Mouse (Mus musculus) heart, embryonic 16.5 days (tissue): Measurements from ENCODE around the gene Cphx2. TPM values are rescaled to one million over a fixed set of nuclear protein-coding genes. Genes with fewer than 3 reads are reported as not detected.
"Not testable (repeated sequence)": the region's sequence is repeated elsewhere in the genome, so short reads cannot be mapped to it uniquely, and the experiment has no call there.

ENCODE experiments used
- ATAC-seq: fragments of 200-750 bp; cut with Nextera tagmentation; replicated peaks from 2 replicates; pipeline ENCODE4 v1.8.0; 2017; ENCODE audit warnings: moderate number of reproducible peaks; ENCODE audit not compliant: insufficient read depth, low FRiP score; ENCODE audit errors: extremely low read depth
- H3K27ac ChIP-seq: fragments of 300-500 bp; sonication (generic); 2 replicates; pipeline ENCODE4 v1.5.1; 2014; ENCODE audit warnings: mild to moderate bottlenecking, low read length, control low read depth, moderate library complexity
- H3K27me3 ChIP-seq: fragments of 300-500 bp; sonication (generic); 2 replicates; pipeline ENCODE4 v1.6.1; 2014; ENCODE audit warnings: low read length, mixed read lengths; ENCODE audit not compliant: control insufficient read depth, insufficient read depth
- H3K36me3 ChIP-seq: fragments of 300-500 bp; sonication (generic); 2 replicates; pipeline ENCODE4 v1.6.1; 2014; ENCODE audit not compliant: control insufficient read depth, insufficient read depth
- H3K4me1 ChIP-seq: fragments of 300-500 bp; sonication (generic); 2 replicates; pipeline ENCODE4 v1.6.1; 2014; ENCODE audit warnings: low read length, mixed read lengths; ENCODE audit not compliant: control insufficient read depth, insufficient read depth
- H3K4me2 ChIP-seq: fragments of 300-500 bp; sonication (generic); 2 replicates; pipeline ENCODE4 v1.6.1; 2014; ENCODE audit warnings: low read depth, mild to moderate bottlenecking, control low read depth, low read length
- H3K4me3 ChIP-seq: fragments of 300-500 bp; sonication (generic); 2 replicates; pipeline ENCODE4 v1.5.1; 2014; ENCODE audit warnings: mild to moderate bottlenecking, control low read depth, low read length
- H3K9ac ChIP-seq: fragments of 300-500 bp; sonication (generic); 2 replicates; pipeline ENCODE4 v1.6.1; 2014; ENCODE audit warnings: low read length, control low read depth
- H3K9me3 ChIP-seq: fragments of 300-500 bp; sonication (generic); replicated peaks from 2 replicates; pipeline ENCODE4 v1.6.1; 2016; ENCODE audit warnings: low read length; ENCODE audit not compliant: control insufficient read depth
- WGBS: fragments of 180-500 bp; shearing (Covaris S2); extraction: QIAGEN DNeasy Blood & Tissue Kit; methylation state at CpG from one replicate; pipeline ENCODE4 v1.1.7; 2014; 5-methylcytosine and 5-hydroxymethylcytosine counted together
- polyA plus RNA-seq: library from polyadenylated mRNA; unstranded; fragments of >200 nt; fragmentation: Nextera tagmentation; extraction: Ambion mirVana; gene quantifications from 2 replicates; pipeline ENCODE4 v1.2.1, GENCODE M21; 2015

Cphx2 gene
- not detected in 2 replicates for polyA plus RNA-seq

- not testable (repeated sequence) for H3K27me3 ChIP-seq, H3K27ac ChIP-seq, H3K36me3 ChIP-seq, H3K4me3 ChIP-seq, H3K4me1 ChIP-seq, H3K9me3 ChIP-seq, H3K9ac ChIP-seq, ATAC-seq, H3K4me2 ChIP-seq
- no CpG with 5 or more reads among the region's 6 CpGs for WGBS
These were observed at the start of gene Cphx2 for GRCm38 (mm10) chr14:26081216-26081615. Cphx2 (plus strand) TSS chr14:26081516.

- H3K36me3 ChIP-seq, H3K27ac ChIP-seq, H3K27me3 ChIP-seq, H3K4me3 ChIP-seq, H3K4me1 ChIP-seq, H3K4me2 ChIP-seq, ATAC-seq, H3K9ac ChIP-seq, H3K9me3 ChIP-seq: not testable (repeated sequence)
- WGBS, result no CpG with 5 or more reads among the region's 3 CpGs
These were observed 47.0 kb upstream of the Cphx2 start for GRCm38 (mm10) chr14:26034364-26034763.

- H3K4me2 ChIP-seq, H3K27me3 ChIP-seq, H3K9me3 ChIP-seq, H3K27ac ChIP-seq, H3K4me1 ChIP-seq, H3K36me3 ChIP-seq, H3K9ac ChIP-seq, H3K4me3 ChIP-seq, ATAC-seq: not testable (repeated sequence)
- WGBS, result no CpG with 5 or more reads among the region's 6 CpGs
These were observed 45.9 kb upstream of the Cphx2 start for GRCm38 (mm10) chr14:26035439-26035838.

GRCm38 (mm10) chr14:26042611-26043010 is 38.7 kb upstream of the Cphx2 start, which contains the start of gene Gm9780:
Gm9780 (minus strand) TSS chr14:26042711.
- not testable (repeated sequence) for H3K4me1 ChIP-seq, H3K9ac ChIP-seq, H3K9me3 ChIP-seq, H3K4me3 ChIP-seq, H3K27ac ChIP-seq, H3K27me3 ChIP-seq, H3K4me2 ChIP-seq, ATAC-seq, H3K36me3 ChIP-seq
- WGBS, result no CpG with 5 or more reads among the region's 26 CpGs

- H3K27ac ChIP-seq, H3K4me3 ChIP-seq, H3K4me1 ChIP-seq, H3K27me3 ChIP-seq, H3K9ac ChIP-seq, H3K9me3 ChIP-seq, H3K36me3 ChIP-seq, ATAC-seq, H3K4me2 ChIP-seq: not testable (repeated sequence)
- WGBS, result no CpG with 5 or more reads among the region's 5 CpGs
These were observed 36.3 kb upstream of the Cphx2 start for GRCm38 (mm10) chr14:26045007-26045406.

- H3K9me3 ChIP-seq, H3K27me3 ChIP-seq, H3K9ac ChIP-seq, ATAC-seq, H3K4me2 ChIP-seq, H3K36me3 ChIP-seq, H3K4me3 ChIP-seq, H3K4me1 ChIP-seq, H3K27ac ChIP-seq: not testable (repeated sequence)
- no CpG with 5 or more reads among the region's 8 CpGs for WGBS
These were observed 34.3 kb upstream of the Cphx2 start for GRCm38 (mm10) chr14:26047026-26047425.

- ATAC-seq, H3K36me3 ChIP-seq, H3K9me3 ChIP-seq, H3K9ac ChIP-seq, H3K4me2 ChIP-seq, H3K4me3 ChIP-seq, H3K4me1 ChIP-seq, H3K27ac ChIP-seq, H3K27me3 ChIP-seq: not testable (repeated sequence)
- no CpG with 5 or more reads among the region's 9 CpGs for WGBS
These were observed 32.5 kb upstream of the Cphx2 start for GRCm38 (mm10) chr14:26048767-26049166.

GRCm38 (mm10) chr14:26058184-26058583 is 23.1 kb upstream of the Cphx2 start:
- H3K4me1 ChIP-seq, H3K36me3 ChIP-seq: not testable (repeated sequence)
- WGBS, result no CpG with 5 or more reads among the region's 3 CpGs

GRCm38 (mm10) chr14:26059362-26059761 is 22.0 kb upstream of the Cphx2 start:
- not testable (repeated sequence) for H3K27ac ChIP-seq, H3K27me3 ChIP-seq, H3K9ac ChIP-seq, ATAC-seq, H3K9me3 ChIP-seq, H3K4me2 ChIP-seq, H3K36me3 ChIP-seq, H3K4me3 ChIP-seq, H3K4me1 ChIP-seq
- no CpG with 5 or more reads among the region's 6 CpGs for WGBS

More at GRCm38 (mm10) chr14:26058184-26058583, 23.1 kb upstream of the Cphx2 start:
- H3K9me3 ChIP-seq, H3K4me2 ChIP-seq, H3K27ac ChIP-seq, ATAC-seq, H3K27me3 ChIP-seq, H3K9ac ChIP-seq, H3K4me3 ChIP-seq: not testable (repeated sequence)
